Mouse (Mus musculus): ENCODE data around the gene Rce1. TPM values are rescaled to one million over a fixed set of nuclear protein-coding genes. Genes with fewer than 3 reads are reported as not detected.
"Not testable (repeated sequence)": the region's sequence is repeated elsewhere in the genome, so short reads cannot be mapped to it uniquely, and the experiment has no call there.

Rce1 gene
- polyA plus RNA-seq, 2 experiments = 61.5 to 90.2 TPM

DNA sequence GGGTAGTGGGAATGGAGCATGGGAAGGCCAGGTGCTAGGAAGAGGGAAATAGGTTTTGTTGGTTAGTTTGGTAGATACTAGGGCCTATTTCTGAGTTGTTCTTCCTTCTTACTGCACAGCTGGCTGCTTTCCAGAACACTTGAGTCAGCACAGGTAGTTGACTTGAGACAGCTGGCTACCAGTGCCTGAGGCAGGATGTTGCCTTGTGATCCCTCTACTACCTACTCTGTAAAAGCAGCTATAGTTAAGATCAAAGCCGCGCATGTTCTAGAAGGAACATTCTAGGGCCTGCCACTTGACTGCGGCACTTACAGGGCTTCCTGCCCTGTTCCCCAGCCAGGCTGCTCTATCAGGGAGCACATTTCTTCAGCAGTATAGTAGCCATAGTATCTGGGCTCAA is 35.4 kb downstream of the Rce1 start:
- no peak for TF ChIP-seq POLR2A (IDR thresholded peaks at IDR 0.05; ENCODE audit: borderline replicate concordance, extremely low read depth, insufficient read depth, insufficient read length)
- no peaks in the 10 kb centered on the region for H3K4me1 ChIP-seq (ENCODE audit: control insufficient read depth, insufficient read depth, low read length)
- DNase-seq (ENCODE audit: low spot score) (peak; percentile 28), ATAC-seq (ENCODE audit: low FRiP score, low read depth) (no peak)
- no peak overlapping the region for H3K27ac ChIP-seq (replicated peaks; ENCODE audit: low read depth, low read length)
- H3K27me3 ChIP-seq (ENCODE audit: control insufficient read depth, insufficient read depth, low read length) = no peaks in the 10 kb centered on the region
- no peaks in the 10 kb centered on the region for H3K36me3 ChIP-seq (ENCODE audit: control insufficient read depth, insufficient read depth, low read length)
- no peak overlapping the region for H3K4me2 ChIP-seq (replicated peaks; ENCODE audit: low read depth, low read length, severe bottlenecking)
- H3K9ac ChIP-seq (ENCODE audit: low read depth, low read length, severe bottlenecking) = no peak overlapping the region
- no peaks in the 10 kb centered on the region for H3K9me3 ChIP-seq (ENCODE audit: control insufficient read depth, low read length)
- no peak overlapping the region for H3K4me3 ChIP-seq (replicated peaks; ENCODE audit: low read length)
- WGBS = 62% methylated on average over 3 of the region's 3 CpGs

DNA sequence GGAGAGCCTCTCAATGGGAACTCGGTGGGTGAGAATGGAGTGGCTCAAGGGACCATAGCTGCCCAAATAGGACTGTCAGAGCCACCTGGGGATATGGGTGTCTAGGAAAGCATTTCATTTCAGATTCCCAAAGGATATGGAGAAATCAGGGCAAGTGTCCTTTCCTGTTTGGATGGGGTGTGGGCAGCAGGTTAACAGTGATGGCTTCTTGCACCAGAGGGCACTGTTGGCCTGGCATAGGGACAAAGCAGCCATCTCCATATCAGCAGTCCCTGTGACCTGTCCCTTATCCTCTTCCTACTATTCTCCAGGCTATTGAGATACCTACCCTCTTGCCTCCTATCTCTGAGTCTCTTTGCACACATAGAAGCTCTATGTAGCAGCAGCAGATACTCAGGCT is 36.4 kb downstream of the Rce1 start:
- 56% methylated on average over 1 of the region's 1 CpGs for WGBS
- no peak for TF ChIP-seq POLR2A (IDR thresholded peaks at IDR 0.05; ENCODE audit: borderline replicate concordance, extremely low read depth, insufficient read depth, insufficient read length)
- H3K4me3 ChIP-seq (replicated peaks; ENCODE audit: low read length) = no peak overlapping the region

DNA sequence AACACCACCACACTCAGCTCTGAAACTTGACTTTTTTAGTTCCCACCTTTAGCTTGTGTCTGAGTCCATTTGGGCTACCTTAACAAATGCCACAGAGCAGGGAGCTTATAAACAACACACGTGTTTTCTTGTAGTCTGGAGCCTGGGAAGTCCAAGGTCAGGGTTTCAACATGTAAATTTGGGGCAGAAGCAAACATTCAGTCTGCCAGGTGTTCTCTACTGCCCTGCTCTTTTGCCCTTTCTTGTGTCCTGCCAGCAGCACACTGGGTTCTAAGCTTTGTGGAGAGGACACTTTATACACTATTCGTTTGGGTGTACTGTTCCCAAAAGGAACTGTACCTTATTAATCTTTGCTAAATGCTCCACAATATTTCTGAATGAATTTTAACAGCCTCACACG is 37.0 kb downstream of the Rce1 start:
- H3K4me1 ChIP-seq (ENCODE audit: control insufficient read depth, insufficient read depth, low read length) = no peaks in the 10 kb centered on the region
- TF ChIP-seq POLR2A (IDR thresholded peaks at IDR 0.05; ENCODE audit: borderline replicate concordance, extremely low read depth, insufficient read depth, insufficient read length) = no peak
- no peak overlapping the region for H3K4me2 ChIP-seq (replicated peaks; ENCODE audit: low read depth, low read length, severe bottlenecking)
- H3K27ac ChIP-seq (replicated peaks; ENCODE audit: low read depth, low read length) = no peak overlapping the region
- no peak for ATAC-seq (ENCODE audit: low FRiP score, low read depth)
- 62% methylated on average over 3 of the region's 3 CpGs for WGBS
- H3K4me3 ChIP-seq (replicated peaks; ENCODE audit: low read length) = no peak overlapping the region
- no peak for DNase-seq (ENCODE audit: low spot score)
- no peak overlapping the region for H3K9ac ChIP-seq (ENCODE audit: low read depth, low read length, severe bottlenecking)
- H3K27me3 ChIP-seq (ENCODE audit: control insufficient read depth, insufficient read depth, low read length) = no peaks in the 10 kb centered on the region
- H3K9me3 ChIP-seq (ENCODE audit: control insufficient read depth, low read length) = no peaks in the 10 kb centered on the region
- H3K36me3 ChIP-seq (ENCODE audit: control insufficient read depth, insufficient read depth, low read length) = no peaks in the 10 kb centered on the region

More for the DNA sequence above, 36.4 kb downstream of the Rce1 start:
- Histone ChIP-seq H3K27ac (replicated peaks; ENCODE audit: low read depth, low read length) (no peak overlapping the region), H3K4me2 (replicated peaks; ENCODE audit: low read depth, low read length, severe bottlenecking) (no peak overlapping the region), H3K9ac (ENCODE audit: low read depth, low read length, severe bottlenecking) (no peak overlapping the region), H3K9me3 (ENCODE audit: control insufficient read depth, low read length) (no peaks in the 10 kb centered on the region), H3K4me1 (ENCODE audit: control insufficient read depth, insufficient read depth, low read length) (no peaks in the 10 kb centered on the region), H3K36me3 (ENCODE audit: control insufficient read depth, insufficient read depth, low read length) (no peaks in the 10 kb centered on the region), H3K27me3 (ENCODE audit: control insufficient read depth, insufficient read depth, low read length) (no peaks in the 10 kb centered on the region)
- ATAC-seq (ENCODE audit: low FRiP score, low read depth) = no peak
- DNase-seq (ENCODE audit: low spot score) = no peak

DNA sequence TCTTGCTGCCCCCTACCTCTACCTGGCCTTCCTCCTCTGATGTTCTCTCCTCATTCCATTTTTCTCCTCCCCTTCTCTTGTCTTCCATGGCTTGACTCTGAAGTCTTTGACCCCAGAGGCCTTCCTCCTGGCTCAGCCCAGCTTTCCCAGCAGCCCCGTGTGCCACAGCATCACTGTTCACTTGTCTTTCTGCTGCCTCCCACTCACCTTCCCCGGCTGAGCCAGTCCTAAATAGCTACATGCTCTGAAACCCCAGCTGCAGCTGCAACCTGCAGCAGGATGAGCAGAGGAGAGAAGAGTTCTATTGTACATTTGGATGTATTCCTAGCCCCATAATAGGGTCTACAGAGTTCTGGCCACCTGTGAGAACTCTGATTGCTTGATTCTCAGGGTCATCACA is 38.0 kb downstream of the Rce1 start:
- no peaks in the 10 kb centered on the region for H3K9me3 ChIP-seq (ENCODE audit: control insufficient read depth, low read length)
- WGBS = 57% methylated on average over 2 of the region's 2 CpGs
- no peak overlapping the region for H3K9ac ChIP-seq (ENCODE audit: low read depth, low read length, severe bottlenecking)
- H3K4me3 ChIP-seq (replicated peaks; ENCODE audit: low read length) = no peak overlapping the region
- no peak overlapping the region for H3K27ac ChIP-seq (replicated peaks; ENCODE audit: low read depth, low read length)
- ATAC-seq (ENCODE audit: low FRiP score, low read depth) = no peak
- TF ChIP-seq POLR2A (IDR thresholded peaks at IDR 0.05; ENCODE audit: borderline replicate concordance, extremely low read depth, insufficient read depth, insufficient read length) = no peak
- DNase-seq (ENCODE audit: low spot score) = no peak
- no peaks in the 10 kb centered on the region for H3K36me3 ChIP-seq (ENCODE audit: control insufficient read depth, insufficient read depth, low read length)
- no peaks in the 10 kb centered on the region for H3K27me3 ChIP-seq (ENCODE audit: control insufficient read depth, insufficient read depth, low read length)
- H3K4me1 ChIP-seq (ENCODE audit: control insufficient read depth, insufficient read depth, low read length) = no peaks in the 10 kb centered on the region
- H3K4me2 ChIP-seq (replicated peaks; ENCODE audit: low read depth, low read length, severe bottlenecking) = no peak overlapping the region

DNA sequence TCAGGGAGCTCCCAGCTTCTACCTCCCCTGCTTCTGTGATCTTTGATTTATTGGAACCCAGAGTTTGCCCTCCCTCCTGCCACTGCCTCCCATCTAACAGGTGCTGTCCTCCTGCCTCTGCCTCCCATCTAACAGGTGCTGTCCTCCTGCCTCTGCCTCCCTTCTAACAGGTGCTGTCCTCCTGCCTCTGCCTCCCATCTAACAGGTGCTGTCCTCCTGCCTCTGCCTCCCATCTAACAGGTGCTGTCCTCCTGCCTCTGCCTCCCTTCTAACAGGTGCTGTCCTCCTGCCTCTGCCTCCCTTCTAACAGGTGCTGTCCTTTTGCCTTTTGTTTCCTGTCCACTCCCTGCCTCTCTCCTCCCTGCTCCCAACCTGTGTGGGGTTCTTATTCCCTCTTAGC is 38.7 kb downstream of the Rce1 start:
- H3K27ac ChIP-seq (replicated peaks; ENCODE audit: low read depth, low read length); H3K9me3 ChIP-seq (ENCODE audit: control insufficient read depth, low read length); DNase-seq (ENCODE audit: low spot score); H3K9ac ChIP-seq (ENCODE audit: low read depth, low read length, severe bottlenecking); ATAC-seq (ENCODE audit: low FRiP score, low read depth); H3K4me2 ChIP-seq (replicated peaks; ENCODE audit: low read depth, low read length, severe bottlenecking); H3K4me3 ChIP-seq (replicated peaks; ENCODE audit: low read length); H3K36me3 ChIP-seq (ENCODE audit: control insufficient read depth, insufficient read depth, low read length); H3K27me3 ChIP-seq (ENCODE audit: control insufficient read depth, insufficient read depth, low read length); H3K4me1 ChIP-seq (ENCODE audit: control insufficient read depth, insufficient read depth, low read length): not testable (repeated sequence)

DNA sequence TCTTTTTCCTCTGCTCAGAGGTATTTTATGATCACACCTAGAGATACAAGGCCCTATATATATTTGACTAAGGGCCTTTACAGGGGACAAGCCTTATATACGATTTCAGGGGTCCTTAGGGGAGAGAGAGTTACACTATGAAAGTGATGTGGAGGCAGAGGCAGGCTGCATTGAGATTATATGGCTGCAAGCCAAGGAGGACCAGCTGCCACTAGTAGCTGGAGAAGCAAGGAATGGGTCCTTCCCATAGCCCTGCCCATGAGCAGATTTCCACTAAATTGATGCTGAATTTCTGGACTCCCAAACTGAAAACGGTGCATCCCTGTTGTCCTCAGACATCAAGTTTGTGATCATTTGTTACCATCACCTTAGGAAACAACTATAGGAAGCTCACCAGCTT is 41.6 kb downstream of the Rce1 start:
- Histone ChIP-seq H3K27ac (replicated peaks; ENCODE audit: low read depth, low read length) (no peak overlapping the region), H3K4me2 (replicated peaks; ENCODE audit: low read depth, low read length, severe bottlenecking) (no peak overlapping the region), H3K36me3 (ENCODE audit: control insufficient read depth, insufficient read depth, low read length) (no peaks in the 10 kb centered on the region), H3K4me3 (replicated peaks; ENCODE audit: low read length) (no peak overlapping the region), H3K9ac (ENCODE audit: low read depth, low read length, severe bottlenecking) (no peak overlapping the region), H3K9me3 (ENCODE audit: control insufficient read depth, low read length) (no peaks in the 10 kb centered on the region), H3K4me1 (ENCODE audit: control insufficient read depth, insufficient read depth, low read length) (no peaks in the 10 kb centered on the region), H3K27me3 (ENCODE audit: control insufficient read depth, insufficient read depth, low read length) (no peaks in the 10 kb centered on the region)
- ATAC-seq (ENCODE audit: low FRiP score, low read depth) (no peak), DNase-seq (ENCODE audit: low spot score) (no peak)
- WGBS = 71% methylated on average over 2 of the region's 2 CpGs
- no peak for TF ChIP-seq POLR2A (IDR thresholded peaks at IDR 0.05; ENCODE audit: borderline replicate concordance, extremely low read depth, insufficient read depth, insufficient read length)
